Mouse (Mus musculus): ENCODE data around the gene Fbxo3. TPM values are rescaled to one million over a fixed set of nuclear protein-coding genes. Genes with fewer than 3 reads are reported as not detected.
"Not testable (repeated sequence)": the region's sequence is repeated elsewhere in the genome, so short reads cannot be mapped to it uniquely, and the experiment has no call there.

Fbxo3 gene
- polyA plus RNA-seq (2014; fragmentation: Nextera tagmentation; extraction: Ambion mirVana), result 41.5 and 54.4 TPM in 2 replicates

DNA sequence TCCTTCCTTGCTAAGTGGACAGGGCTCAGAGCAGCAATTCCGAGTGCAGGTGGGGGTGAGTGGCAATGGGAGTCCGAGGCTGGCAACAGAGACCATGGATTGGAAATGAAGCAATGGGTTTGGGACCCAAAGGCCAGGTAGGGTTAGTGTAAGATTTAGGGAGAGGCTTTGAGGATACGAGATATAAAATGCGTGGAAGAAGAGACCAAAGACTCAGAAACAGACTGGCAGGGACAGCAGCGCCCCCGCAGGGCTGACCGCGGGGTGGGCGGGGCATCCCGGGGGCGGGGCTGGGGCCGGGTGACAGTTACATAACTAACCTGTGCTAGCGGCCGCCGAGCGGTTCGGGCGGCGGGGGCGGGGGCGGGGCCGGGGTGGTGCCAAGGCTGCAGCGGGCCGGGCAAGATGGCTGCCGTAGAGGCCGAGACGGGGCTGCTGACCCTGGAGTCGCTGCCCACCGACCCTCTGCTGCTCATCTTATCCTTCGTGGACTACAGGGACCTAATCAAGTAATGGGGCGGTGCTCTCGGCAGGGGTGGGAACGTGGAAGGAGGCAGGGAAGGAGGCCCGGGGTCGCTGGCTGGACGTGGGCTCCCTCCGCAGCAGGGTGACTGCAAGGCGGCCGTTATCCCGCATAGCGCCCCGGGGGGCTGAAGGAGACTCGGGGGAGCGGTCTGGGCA, at the start of gene Fbxo3:
TSS of gene Fbxo3 (plus strand) at position 264 of the 681 bp plus-strand sequence.
- Histone ChIP-seq H3K4me3 (ENCODE audit: low read length) (peak within 1 kb of the TSS; percentile 98), H3K27ac (ENCODE audit: low read depth, low read length) (peak within 1 kb of the TSS; percentile 55; the same call in 1 of the 2 replicates), H3K4me2 (replicated peaks; ENCODE audit: low read depth, low read length) (peak within 1 kb of the TSS; percentile 84), H3K9me3 (ENCODE audit: control insufficient read depth, low read length) (no peaks in the 10 kb centered on the region), H3K36me3 (ENCODE audit: control insufficient read depth, insufficient read depth, low read length) (no peaks in the 10 kb centered on the region; the same call in 1 of the 2 replicates), H3K27me3 (ENCODE audit: control insufficient read depth, insufficient read depth, low read length) (no peaks in the 10 kb centered on the region), H3K4me1 (ENCODE audit: control insufficient read depth, insufficient read depth, low read length) (peaks cover 14% of the 10 kb centered on the region), H3K9ac (ENCODE audit: low read depth, low read length) (peak within 1 kb of the TSS; percentile 95)
- ATAC-seq (ENCODE audit: low FRiP score, low TSS enrichment), result peak; percentile 96
- under 1% methylated on average over 42 of the region's 44 CpGs for WGBS

DNA sequence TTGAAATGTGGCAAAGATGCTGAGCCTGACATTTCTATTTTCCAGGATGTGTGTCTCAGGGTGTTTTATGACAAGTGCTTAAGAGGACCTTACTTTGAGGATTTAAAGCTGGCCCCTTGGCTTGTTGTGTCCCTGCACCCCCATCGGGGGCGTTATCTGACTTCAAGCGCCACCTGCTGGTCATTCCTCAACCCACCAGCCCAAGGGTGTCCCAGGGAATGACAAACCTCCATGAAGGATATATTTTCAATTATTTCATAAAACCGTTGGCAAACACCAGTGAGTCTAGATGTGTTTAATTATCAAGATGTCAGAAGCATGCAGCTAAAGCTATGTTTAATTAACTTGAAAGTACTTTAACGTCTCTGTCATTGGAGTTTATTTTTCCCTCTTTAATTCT, 45.3 kb upstream of the Fbxo3 start:
- no peaks in the 10 kb centered on the region; the same call in 1 of the 2 replicates for H3K4me1 ChIP-seq (ENCODE audit: control insufficient read depth, insufficient read depth, low read length)
- H3K27ac ChIP-seq (ENCODE audit: low read depth, low read length), result no peak overlapping the region
- H3K9ac ChIP-seq (ENCODE audit: low read depth, low read length), result no peak overlapping the region
- H3K36me3 ChIP-seq (ENCODE audit: control insufficient read depth, insufficient read depth, low read length), result no peaks in the 10 kb centered on the region
- 9% methylated on average over 5 of the region's 5 CpGs for WGBS
- no peak overlapping the region for H3K4me2 ChIP-seq (replicated peaks; ENCODE audit: low read depth, low read length)
- H3K9me3 ChIP-seq (ENCODE audit: control insufficient read depth, low read length), result no peaks in the 10 kb centered on the region
- H3K4me3 ChIP-seq (ENCODE audit: low read length), result no peak overlapping the region
- peaks cover 6% of the 10 kb centered on the region; the same call in 1 of the 2 replicates for H3K27me3 ChIP-seq (ENCODE audit: control insufficient read depth, insufficient read depth, low read length)
- ATAC-seq (ENCODE audit: low FRiP score, low TSS enrichment), result peak; percentile 71; the same call in 1 of the 2 replicates

- Histone ChIP-seq H3K36me3 (ENCODE audit: control insufficient read depth, insufficient read depth, low read length) (no peaks in the 10 kb centered on the region), H3K9me3 (ENCODE audit: control insufficient read depth, low read length) (no peaks in the 10 kb centered on the region), H3K4me1 (ENCODE audit: control insufficient read depth, insufficient read depth, low read length) (no peaks in the 10 kb centered on the region; the same call in 1 of the 2 replicates), H3K27ac (ENCODE audit: low read depth, low read length) (no peak overlapping the region), H3K9ac (ENCODE audit: low read depth, low read length) (no peak overlapping the region), H3K4me3 (ENCODE audit: low read length) (no peak overlapping the region), H3K27me3 (ENCODE audit: control insufficient read depth, insufficient read depth, low read length) (peaks cover 4% of the 10 kb centered on the region; the same call in 1 of the 2 replicates), H3K4me2 (replicated peaks; ENCODE audit: low read depth, low read length) (no peak overlapping the region)
- 90% methylated on average over 10 of the region's 10 CpGs for WGBS
- ATAC-seq (ENCODE audit: low FRiP score, low TSS enrichment), result no peak
Measured at GRCm38 (mm10) chr2:103983146-103983545, 44.4 kb upstream of the Fbxo3 start.

GRCm38 (mm10) chr2:103987595-103987994, 39.9 kb upstream of the Fbxo3 start:
- ATAC-seq (ENCODE audit: low FRiP score, low TSS enrichment); H3K9ac ChIP-seq (ENCODE audit: low read depth, low read length); H3K27me3 ChIP-seq (ENCODE audit: control insufficient read depth, insufficient read depth, low read length); H3K4me2 ChIP-seq (replicated peaks; ENCODE audit: low read depth, low read length); H3K27ac ChIP-seq (ENCODE audit: low read depth, low read length); H3K36me3 ChIP-seq (ENCODE audit: control insufficient read depth, insufficient read depth, low read length); H3K9me3 ChIP-seq (ENCODE audit: control insufficient read depth, low read length); H3K4me3 ChIP-seq (ENCODE audit: low read length); H3K4me1 ChIP-seq (ENCODE audit: control insufficient read depth, insufficient read depth, low read length): not testable (repeated sequence)
- 72% methylated on average over 5 of the region's 8 CpGs for WGBS

GRCm38 (mm10) chr2:103989724-103990123, 37.8 kb upstream of the Fbxo3 start:
- Histone ChIP-seq H3K9me3 (ENCODE audit: control insufficient read depth, low read length) (no peaks in the 10 kb centered on the region), H3K27me3 (ENCODE audit: control insufficient read depth, insufficient read depth, low read length) (no peaks in the 10 kb centered on the region), H3K4me3 (ENCODE audit: low read length) (no peak overlapping the region), H3K36me3 (ENCODE audit: control insufficient read depth, insufficient read depth, low read length) (no peaks in the 10 kb centered on the region), H3K4me2 (replicated peaks; ENCODE audit: low read depth, low read length) (no peak overlapping the region), H3K27ac (ENCODE audit: low read depth, low read length) (no peak overlapping the region), H3K9ac (ENCODE audit: low read depth, low read length) (no peak overlapping the region), H3K4me1 (ENCODE audit: control insufficient read depth, insufficient read depth, low read length) (no peaks in the 10 kb centered on the region)
- 88% methylated on average over 6 of the region's 6 CpGs for WGBS
- ATAC-seq (ENCODE audit: low FRiP score, low TSS enrichment), result no peak

DNA sequence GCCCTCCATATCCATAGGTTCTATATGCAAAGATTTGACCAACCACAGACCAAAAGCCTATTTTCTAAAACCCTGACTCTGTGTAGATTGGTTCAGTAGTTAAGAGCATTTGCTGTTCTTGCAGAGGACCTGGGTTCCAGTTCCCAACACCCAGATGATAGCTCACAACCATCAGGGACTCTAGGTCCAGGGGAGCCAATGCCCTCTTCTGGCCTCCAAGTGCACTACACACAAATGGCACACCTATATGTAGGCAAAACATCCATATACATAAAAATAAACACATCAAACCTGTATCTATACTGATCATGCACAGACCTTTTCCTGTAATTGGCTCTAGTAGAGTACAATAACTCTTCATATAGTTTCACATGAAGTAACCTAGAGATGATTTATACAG, 36.2 kb upstream of the Fbxo3 start:
- no peaks in the 10 kb centered on the region for H3K36me3 ChIP-seq (ENCODE audit: control insufficient read depth, insufficient read depth, low read length)
- H3K4me3 ChIP-seq (ENCODE audit: low read length), result no peak overlapping the region
- no peak for ATAC-seq (ENCODE audit: low FRiP score, low TSS enrichment)
- H3K27me3 ChIP-seq (ENCODE audit: control insufficient read depth, insufficient read depth, low read length), result no peaks in the 10 kb centered on the region
- no peak overlapping the region for H3K27ac ChIP-seq (ENCODE audit: low read depth, low read length)
- no peaks in the 10 kb centered on the region for H3K4me1 ChIP-seq (ENCODE audit: control insufficient read depth, insufficient read depth, low read length)
- H3K9ac ChIP-seq (ENCODE audit: low read depth, low read length), result no peak overlapping the region
- no peaks in the 10 kb centered on the region for H3K9me3 ChIP-seq (ENCODE audit: control insufficient read depth, low read length)
- H3K4me2 ChIP-seq (replicated peaks; ENCODE audit: low read depth, low read length), result no peak overlapping the region

GRCm38 (mm10) chr2:103992162-103992561, 35.4 kb upstream of the Fbxo3 start:
- H3K27ac ChIP-seq (ENCODE audit: low read depth, low read length), result no peak overlapping the region
- ATAC-seq (ENCODE audit: low FRiP score, low TSS enrichment), result no peak
- no peaks in the 10 kb centered on the region for H3K36me3 ChIP-seq (ENCODE audit: control insufficient read depth, insufficient read depth, low read length)
- WGBS, result 68% methylated on average over 9 of the region's 9 CpGs
- no peaks in the 10 kb centered on the region for H3K4me1 ChIP-seq (ENCODE audit: control insufficient read depth, insufficient read depth, low read length)
- no peak overlapping the region for H3K4me2 ChIP-seq (replicated peaks; ENCODE audit: low read depth, low read length)
- H3K9me3 ChIP-seq (ENCODE audit: control insufficient read depth, low read length), result no peaks in the 10 kb centered on the region
- H3K9ac ChIP-seq (ENCODE audit: low read depth, low read length), result no peak overlapping the region
- no peaks in the 10 kb centered on the region for H3K27me3 ChIP-seq (ENCODE audit: control insufficient read depth, insufficient read depth, low read length)
- H3K4me3 ChIP-seq (ENCODE audit: low read length), result no peak overlapping the region

DNA sequence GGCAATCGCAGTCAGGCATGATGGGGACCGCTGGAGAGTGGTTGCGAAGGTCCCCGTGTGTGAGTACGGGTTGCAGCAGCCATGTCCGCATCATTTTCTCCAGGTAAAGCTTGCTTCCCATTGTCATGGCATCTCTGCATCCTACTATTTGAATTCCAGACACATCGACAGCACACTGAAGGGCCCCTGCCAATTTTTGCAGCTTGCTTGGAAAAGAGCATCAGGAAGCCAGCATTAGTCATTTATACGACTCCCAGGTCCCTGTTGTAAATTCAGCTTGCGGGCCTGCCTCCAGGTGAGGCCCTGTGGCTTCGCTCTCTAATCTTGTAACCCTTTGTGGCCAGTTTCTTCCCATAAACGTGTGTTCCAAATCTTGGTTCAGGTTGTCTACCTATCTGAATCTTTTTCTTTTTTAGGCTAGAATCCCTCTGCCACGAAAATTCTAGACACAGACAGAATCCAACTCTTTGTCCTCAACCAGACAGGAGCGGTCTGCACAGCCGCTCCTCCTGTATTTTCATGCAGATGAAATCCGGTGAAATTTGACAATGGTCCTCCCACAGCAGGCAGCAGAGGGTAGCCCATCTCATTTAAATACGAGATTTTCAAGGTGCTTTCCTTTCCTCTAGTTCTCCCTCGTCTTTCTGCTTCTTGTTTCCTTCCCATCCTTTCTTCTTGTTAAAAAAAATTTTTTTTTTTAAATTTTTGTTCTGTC, 34.7 kb upstream of the Fbxo3 start:
- Histone ChIP-seq H3K27me3 (ENCODE audit: control insufficient read depth, insufficient read depth, low read length) (no peaks in the 10 kb centered on the region), H3K4me1 (ENCODE audit: control insufficient read depth, insufficient read depth, low read length) (no peaks in the 10 kb centered on the region), H3K4me3 (ENCODE audit: low read length) (no peak overlapping the region), H3K9me3 (ENCODE audit: control insufficient read depth, low read length) (no peaks in the 10 kb centered on the region), H3K36me3 (ENCODE audit: control insufficient read depth, insufficient read depth, low read length) (no peaks in the 10 kb centered on the region), H3K27ac (ENCODE audit: low read depth, low read length) (no peak overlapping the region), H3K4me2 (replicated peaks; ENCODE audit: low read depth, low read length) (no peak overlapping the region), H3K9ac (ENCODE audit: low read depth, low read length) (no peak overlapping the region)
- 26% methylated on average over 17 of the region's 17 CpGs for WGBS
- ATAC-seq (ENCODE audit: low FRiP score, low TSS enrichment), result no peak

DNA sequence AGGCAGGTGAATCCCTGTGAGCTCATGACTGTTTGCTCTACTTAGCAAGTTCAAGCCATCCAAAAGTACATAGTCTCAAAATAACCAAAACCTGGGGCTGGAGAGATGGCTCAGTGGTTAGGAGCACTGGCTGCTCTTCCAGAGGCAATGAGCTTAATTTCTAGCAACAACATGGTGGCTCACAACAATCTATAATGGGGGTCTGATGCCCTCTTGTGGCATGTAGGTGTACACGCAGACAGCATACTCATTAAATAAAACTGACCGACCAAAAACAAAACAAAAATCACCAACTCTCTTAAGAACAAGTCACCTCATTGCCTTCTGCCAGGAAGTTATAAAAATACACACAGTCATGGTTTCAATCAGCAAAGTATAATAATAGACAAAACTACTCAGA, 26.4 kb upstream of the Fbxo3 start:
- WGBS, result 22% methylated on average over 2 of the region's 2 CpGs
- no peaks in the 10 kb centered on the region for H3K4me1 ChIP-seq (ENCODE audit: control insufficient read depth, insufficient read depth, low read length)

More for the DNA sequence above, 26.4 kb upstream of the Fbxo3 start:
- no peak for ATAC-seq (ENCODE audit: low FRiP score, low TSS enrichment)
- Histone ChIP-seq H3K27ac (ENCODE audit: low read depth, low read length) (no peak overlapping the region), H3K9ac (ENCODE audit: low read depth, low read length) (no peak overlapping the region), H3K4me2 (replicated peaks; ENCODE audit: low read depth, low read length) (no peak overlapping the region), H3K27me3 (ENCODE audit: control insufficient read depth, insufficient read depth, low read length) (no peaks in the 10 kb centered on the region), H3K36me3 (ENCODE audit: control insufficient read depth, insufficient read depth, low read length) (no peaks in the 10 kb centered on the region), H3K9me3 (ENCODE audit: control insufficient read depth, low read length) (no peaks in the 10 kb centered on the region), H3K4me3 (ENCODE audit: low read length) (no peak overlapping the region)
